Mouse (Mus musculus): Measurements from ENCODE around the gene St8sia6. TPM values are rescaled to one million over a fixed set of nuclear protein-coding genes. Genes with fewer than 3 reads are reported as not detected.
"Not testable (repeated sequence)": the region's sequence is repeated elsewhere in the genome, so short reads cannot be mapped to it uniquely, and the experiment has no call there.

Gene St8sia6
- polyA plus RNA-seq (2012; rRNA removed): 1.2 and 1.3 TPM in 2 replicates

DNA sequence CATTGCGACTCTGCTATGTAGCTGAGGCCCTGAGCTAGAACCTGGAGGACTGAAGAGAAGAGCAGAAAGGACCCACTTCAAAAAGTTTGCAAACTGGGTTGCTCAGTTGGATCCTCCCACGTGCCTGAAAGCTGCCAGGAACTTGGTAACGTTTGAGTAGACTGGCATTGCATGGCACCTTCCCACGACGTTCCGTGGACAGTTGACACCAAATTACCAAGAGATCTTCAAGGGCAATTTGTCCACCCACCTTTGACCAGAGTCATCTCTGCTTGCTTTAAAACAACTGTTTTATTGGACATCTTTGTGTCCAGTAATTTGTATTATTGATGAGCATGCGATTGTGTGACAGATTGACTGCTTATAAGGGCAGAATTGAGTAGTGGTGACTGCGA, at the start of gene St8sia6:
Gene St8sia6 (minus strand): TSS at position 96 of the 395 bp plus-strand sequence.
- DNase-seq (ENCODE audit: extremely low spot score in 1 of 2, low spot score in 1 of 2): no peak

DNA sequence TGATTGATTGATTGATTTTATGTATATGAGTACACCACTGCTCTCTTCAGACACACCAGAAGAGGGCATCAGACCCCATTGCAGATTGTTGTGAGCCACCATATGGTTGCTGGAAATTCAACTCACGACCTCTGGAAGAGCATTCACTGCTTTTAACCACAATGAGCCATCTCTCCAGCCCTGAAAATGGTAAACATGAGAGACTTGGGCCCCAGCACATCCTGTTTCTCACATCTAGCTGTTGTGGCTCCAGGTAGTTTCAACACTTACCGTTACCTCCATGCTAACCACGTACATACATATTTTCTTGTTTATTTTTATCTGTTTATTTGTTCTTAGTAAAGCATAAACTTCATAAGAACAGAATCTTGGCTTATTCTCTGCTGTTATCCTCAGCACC, 42.4 kb upstream of the St8sia6 start:
- DNase-seq (ENCODE audit: extremely low spot score in 1 of 2, low spot score in 1 of 2): no peak

DNA sequence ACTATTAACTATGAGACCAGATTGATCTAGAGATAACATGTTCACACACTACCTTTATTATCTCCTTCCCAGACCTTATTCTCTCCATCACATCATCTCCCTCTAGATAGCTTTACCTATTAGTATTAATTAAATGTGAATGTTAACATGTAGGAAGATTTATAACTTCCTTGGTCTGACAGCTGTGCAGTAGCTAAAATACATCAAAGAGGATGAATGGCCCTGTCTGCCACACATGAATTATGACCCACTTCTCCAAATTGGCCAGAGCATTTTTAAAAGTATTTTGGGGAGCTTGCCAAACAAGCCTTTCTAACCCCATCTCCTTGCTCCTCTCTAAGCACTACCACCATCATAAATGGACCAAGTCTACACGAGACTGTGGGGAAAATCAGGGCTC, 41.1 kb upstream of the St8sia6 start:
- no peak for DNase-seq (ENCODE audit: extremely low spot score in 1 of 2, low spot score in 1 of 2)

GRCm38 (mm10) chr2:13816645-13817044, 22.8 kb upstream of the St8sia6 start:
- DNase-seq (ENCODE audit: extremely low spot score in 1 of 2, low spot score in 1 of 2): peak in 1 of 2 experiments; percentile 45

- no peak for DNase-seq (ENCODE audit: extremely low spot score in 1 of 2, low spot score in 1 of 2)
Observed at GRCm38 (mm10) chr2:13808593-13808992, 14.7 kb upstream of the St8sia6 start.

- no peak for DNase-seq (ENCODE audit: extremely low spot score in 1 of 2, low spot score in 1 of 2)
Observed at GRCm38 (mm10) chr2:13808008-13808407, 14.1 kb upstream of the St8sia6 start.

DNA sequence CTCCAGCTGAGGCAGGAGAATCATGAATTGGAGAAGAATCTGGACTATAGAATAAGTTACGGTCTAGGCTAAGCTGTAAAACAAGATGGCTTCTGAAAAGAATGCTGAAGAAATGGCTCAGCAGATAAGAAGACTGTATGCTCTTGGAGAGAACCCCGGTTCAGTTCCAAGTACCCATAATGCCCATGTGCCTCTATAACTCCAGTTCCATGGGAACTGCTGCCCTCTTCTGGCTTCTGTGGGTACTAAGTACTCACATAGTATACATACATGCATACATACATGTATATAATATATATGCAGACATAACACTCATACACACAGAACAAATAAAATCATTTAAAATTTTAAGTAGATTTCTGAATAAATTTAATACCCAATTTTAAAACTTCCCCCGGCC, 12.3 kb upstream of the St8sia6 start:
- no peak for DNase-seq (ENCODE audit: extremely low spot score in 1 of 2, low spot score in 1 of 2)

DNA sequence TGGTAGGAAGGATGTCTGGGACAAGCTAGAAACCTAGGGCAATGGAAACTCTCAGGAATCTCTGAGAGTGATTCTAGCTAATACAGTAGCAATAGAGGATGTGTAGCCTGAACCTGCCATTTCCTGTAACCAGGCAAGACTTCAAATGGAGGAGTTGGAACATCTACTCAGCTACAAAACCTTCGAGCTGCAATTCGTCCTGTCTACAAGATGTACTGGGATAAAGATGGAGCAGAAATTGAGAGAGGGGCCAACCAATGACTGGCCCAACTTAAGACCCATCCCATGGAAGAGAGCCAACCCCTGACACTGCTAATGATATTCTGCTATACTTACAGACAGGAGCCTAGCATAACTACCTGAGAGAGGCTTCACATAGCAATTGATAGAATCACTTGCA, 6.8 kb upstream of the St8sia6 start:
- no peak for DNase-seq (ENCODE audit: extremely low spot score in 1 of 2, low spot score in 1 of 2)

- DNase-seq (ENCODE audit: extremely low spot score in 1 of 2, low spot score in 1 of 2): no peak
Observed at GRCm38 (mm10) chr2:13794446-13794845, 582 bp upstream of the St8sia6 start.

DNA sequence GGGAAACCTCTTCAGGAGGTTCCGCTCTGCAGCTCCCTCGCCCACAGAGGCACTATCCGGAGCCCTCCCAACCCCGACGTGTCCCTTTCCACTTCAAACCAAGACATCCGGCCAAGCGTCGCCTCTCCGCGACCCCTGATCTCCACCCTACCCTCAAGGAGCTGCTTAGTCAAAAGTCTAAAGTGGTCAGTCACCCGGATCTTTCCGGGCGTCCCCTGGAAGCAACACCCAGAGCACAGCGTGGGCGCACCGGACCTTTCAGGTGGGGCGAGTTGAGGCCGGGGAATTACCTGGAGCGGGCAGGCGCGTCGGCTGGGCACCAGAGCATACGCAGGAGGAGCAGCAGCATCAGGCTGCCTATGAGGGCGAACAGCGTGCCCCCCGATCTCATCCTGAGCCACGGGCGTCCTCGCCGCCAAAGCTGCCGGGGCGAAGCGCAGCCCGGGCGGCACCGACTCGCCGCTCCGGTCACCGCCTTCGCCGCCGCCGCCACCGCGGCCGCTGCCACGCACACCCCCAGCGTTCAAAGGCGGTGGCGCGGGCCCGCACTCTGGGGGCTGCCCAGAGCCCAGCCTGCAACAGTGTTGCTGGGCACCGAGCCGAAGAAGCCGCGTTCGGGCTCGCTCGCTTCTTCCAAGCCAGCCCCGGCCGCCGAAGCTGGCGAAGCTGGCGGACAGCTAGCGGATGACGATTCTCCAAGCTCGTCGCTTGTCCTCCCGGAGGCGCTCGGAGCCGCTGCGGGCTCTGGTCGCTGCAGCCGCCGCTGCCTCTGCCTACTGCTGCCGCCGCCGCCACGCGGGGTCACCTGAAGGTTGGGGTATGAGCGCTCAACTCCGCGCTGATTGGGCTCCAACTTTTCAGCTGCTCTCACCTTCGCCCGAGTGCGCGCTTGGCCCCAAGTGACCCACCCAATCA, 553 bp downstream of the St8sia6 start:
- DNase-seq (ENCODE audit: extremely low spot score in 1 of 2, low spot score in 1 of 2): peak in 1 of 2 experiments; percentile 12

DNA sequence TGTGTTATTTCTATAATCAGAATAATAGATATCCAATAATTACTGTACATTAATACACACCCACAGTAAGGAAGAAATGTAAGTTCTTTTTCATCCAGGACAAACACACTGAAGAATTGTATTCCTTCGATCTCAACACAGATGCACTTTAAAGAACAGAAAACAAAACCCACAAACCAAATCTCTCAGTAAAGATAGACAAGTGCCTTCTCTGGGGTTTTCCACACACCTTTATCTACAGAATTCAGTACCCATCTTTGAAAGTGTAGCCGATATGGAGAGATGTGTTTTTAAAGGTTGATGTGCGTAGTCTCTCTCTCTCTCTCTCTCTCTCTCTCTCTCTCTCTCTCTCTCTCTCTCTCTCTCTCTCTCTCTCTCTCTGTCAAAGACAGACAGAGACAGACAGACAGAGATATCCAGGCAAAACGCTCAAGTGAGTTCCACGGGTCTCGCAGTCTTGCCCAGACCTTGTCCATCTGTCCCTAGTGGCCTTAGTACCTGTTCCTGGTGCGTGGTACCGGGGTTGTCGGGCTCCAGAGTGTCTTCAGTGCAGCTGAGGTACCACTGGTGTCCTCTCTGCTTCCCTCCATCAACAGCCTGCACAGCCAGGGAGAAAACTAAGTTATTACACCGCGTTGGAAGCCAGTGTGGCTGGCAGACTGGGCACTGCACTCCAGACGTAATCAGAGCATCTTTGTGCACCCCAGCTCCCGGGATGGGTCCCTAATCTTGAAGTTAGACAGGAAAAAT, 1.4 kb downstream of the St8sia6 start:
- no peak for DNase-seq (ENCODE audit: extremely low spot score in 1 of 2, low spot score in 1 of 2)

- no peak for DNase-seq (ENCODE audit: extremely low spot score in 1 of 2, low spot score in 1 of 2)
Observed at GRCm38 (mm10) chr2:13791598-13791997, 2.3 kb downstream of the St8sia6 start.

DNA sequence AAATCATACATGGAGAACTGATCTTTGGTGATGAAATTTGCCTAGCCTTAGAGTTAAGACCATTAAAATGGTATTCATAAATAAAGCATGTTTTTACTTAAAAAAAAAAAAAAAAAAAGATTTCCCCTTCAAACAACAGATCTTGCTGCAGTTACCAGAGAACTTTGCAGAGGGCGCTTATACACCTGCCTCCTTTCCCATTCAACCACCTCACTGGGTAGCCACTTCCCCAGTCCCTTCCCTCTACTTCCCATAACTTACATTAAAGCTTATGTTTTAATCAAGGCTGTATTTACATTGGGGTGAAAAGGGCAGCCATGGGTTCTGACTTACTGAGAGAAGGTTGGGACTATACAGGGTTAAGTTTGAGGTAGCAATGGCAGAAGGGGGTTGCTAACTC, 4.5 kb downstream of the St8sia6 start:
- DNase-seq (ENCODE audit: extremely low spot score in 1 of 2, low spot score in 1 of 2): no peak

DNA sequence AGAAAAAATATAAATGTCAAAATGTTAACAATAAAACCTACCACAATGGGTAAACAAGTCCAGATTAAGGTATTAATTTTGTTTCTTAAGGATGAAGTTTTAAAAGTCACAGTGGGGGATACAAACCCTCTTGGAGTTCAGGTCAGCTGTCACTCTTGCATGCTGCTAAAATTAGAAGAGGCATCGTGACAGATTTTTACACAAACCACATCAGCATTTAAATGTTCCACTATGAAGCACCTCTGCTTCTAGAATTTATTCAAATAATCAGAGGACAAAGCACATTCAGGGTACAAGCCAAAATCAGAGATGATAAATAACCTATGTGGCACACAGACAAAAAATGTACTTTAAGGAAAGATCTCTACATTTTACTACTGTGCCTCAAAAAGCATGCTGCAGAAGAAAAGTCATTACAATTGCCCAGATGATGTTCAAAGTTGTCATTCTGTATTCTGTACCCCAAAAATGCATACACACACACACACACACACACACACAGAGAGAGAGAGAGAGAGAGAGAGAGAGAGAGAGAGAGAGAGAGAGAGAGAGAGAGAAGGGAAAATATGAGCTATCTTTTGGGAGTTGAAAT, 7.2 kb downstream of the St8sia6 start:
- DNase-seq (ENCODE audit: extremely low spot score in 1 of 2, low spot score in 1 of 2): no peak

DNA sequence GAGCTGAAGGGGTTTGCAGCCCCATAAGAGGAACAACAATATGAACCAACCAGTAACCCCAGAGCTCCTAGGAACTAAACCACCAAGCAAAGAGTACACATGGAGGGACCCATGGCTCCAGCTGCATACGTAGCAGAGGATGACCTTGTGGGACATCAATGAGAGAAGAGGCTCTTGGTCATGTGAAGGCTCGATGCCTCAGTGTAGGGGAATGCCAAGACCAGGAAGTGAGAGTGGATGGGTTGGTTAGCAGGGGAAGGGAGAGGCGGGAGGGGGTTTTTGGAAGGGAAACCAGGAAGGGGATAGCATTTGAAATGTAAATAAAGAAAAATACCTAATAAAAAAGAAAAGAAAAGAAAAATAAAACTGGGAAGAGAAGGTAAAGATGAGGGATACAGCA, 7.9 kb downstream of the St8sia6 start:
- DNase-seq (ENCODE audit: extremely low spot score in 1 of 2, low spot score in 1 of 2): not testable (repeated sequence)

DNA sequence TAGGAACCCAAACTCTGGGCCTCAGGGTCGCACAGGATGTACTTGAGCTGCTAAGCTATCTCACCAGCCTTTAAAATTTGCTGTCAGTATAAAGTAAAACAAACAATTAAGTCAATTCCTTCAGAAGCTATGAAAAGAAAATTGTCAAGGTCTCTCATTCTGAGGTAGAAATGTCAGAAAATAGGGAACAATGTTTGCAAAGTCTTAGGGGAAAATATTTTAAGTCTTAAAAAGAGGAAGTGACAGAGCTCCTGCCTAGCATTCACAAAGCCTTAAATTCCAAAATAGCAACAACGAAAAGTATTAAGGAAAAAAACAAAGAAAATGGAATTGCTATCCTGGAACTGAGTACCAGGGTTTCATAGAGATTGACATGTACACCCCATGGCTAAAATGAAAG, 8.6 kb downstream of the St8sia6 start:
- DNase-seq (ENCODE audit: extremely low spot score in 1 of 2, low spot score in 1 of 2): no peak

DNA sequence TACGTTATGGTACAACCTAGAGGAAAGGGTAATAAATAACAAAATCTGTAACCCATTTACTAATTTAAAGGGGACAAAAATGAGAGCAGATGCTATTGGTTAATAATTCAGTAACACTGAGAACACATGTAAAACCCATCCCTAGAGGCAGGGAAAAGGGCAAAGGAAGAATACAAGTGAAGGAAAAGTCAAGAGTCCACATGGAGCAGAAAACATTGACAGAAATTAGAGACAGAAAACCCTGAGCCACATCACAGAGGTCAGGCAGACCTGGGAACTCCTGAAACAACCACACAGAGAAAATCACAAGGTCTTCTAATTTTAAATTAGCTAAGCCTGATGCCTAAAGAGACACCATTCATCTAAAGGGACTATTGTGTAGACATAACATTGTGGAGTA, 9.4 kb downstream of the St8sia6 start:
- no peak for DNase-seq (ENCODE audit: extremely low spot score in 1 of 2, low spot score in 1 of 2)

DNA sequence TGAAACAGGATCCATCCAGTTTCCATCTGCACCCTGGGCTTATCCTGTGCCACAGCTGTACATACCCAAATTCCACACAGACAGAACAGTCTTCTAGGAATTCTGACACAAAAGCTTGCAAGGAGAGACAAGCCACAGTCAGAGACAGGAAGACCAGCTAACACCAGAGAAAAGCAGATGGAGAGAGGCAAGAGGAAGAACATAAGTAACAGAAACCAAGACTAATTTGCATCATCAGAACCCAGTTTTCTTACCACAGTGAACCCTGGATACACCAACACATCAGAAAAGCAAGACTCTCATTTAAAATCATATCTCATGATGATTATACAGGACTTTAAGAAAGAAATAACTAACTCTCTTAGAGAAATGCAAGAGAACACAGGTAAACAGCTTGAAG, 16.8 kb downstream of the St8sia6 start:
- DNase-seq (ENCODE audit: extremely low spot score in 1 of 2, low spot score in 1 of 2): no peak

GRCm38 (mm10) chr2:13776453-13776852, 17.4 kb downstream of the St8sia6 start:
- no peak for DNase-seq (ENCODE audit: extremely low spot score in 1 of 2, low spot score in 1 of 2)

DNA sequence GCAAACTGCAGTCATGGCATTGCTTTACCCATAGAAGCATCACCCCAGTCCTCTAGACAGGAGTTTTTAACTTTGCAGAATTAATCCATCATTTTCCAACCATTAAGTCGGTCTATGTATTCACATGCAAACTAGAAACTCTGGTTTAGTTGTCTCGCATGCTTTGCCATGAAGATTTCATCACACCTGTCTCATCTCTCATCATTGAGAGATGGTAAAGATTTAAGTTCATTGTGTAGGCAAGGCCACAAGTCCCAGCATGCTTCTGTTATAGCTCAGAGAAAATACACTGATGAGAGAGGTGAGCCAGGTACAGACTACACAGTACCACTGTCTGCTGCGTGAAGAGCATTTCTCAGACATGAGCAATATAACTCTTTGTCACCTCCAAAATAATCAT, 18.8 kb downstream of the St8sia6 start:
- DNase-seq (ENCODE audit: extremely low spot score in 1 of 2, low spot score in 1 of 2): no peak

DNA sequence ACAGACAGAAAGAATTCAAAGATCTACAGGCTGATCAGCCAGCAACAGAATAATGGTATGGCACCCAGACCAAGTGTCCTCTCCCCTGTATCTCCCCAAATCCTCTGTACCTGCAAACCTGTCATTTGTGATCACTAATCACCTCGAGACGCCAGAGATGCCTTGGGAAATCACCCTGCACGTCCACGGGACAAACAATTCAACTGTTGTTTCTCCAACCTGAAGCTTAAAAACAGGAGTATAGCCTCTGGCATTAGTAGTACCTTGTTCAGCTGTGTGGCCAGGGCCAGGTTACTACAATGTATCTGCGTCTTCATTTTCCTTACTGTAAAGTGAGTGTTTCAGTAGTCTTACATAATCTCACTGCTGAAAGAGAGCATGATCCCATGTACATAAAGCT, 25.3 kb downstream of the St8sia6 start:
- no peak for DNase-seq (ENCODE audit: extremely low spot score in 1 of 2, low spot score in 1 of 2)

Measured in frontal cortex, adult 2 months (tissue).